Mouse (Mus musculus) c-Kit-positive CD71-positive TER-119-negative erythroid progenitor cells, embryonic 14.5 days (primary cell): ENCODE data around the gene Ncln.

Experiments
- DNase-seq: peaks from one replicate; pipeline ENCODE4 v3.0.0-alpha.2; 2013; ENCODE audit warnings: low read depth

Gene Ncln

GRCm38 (mm10) chr10:81513798-81514197 lies 17.6 kb upstream of the Ncln start:
- DNase-seq, result no peak

GRCm38 (mm10) chr10:81510246-81510810 lies 14.1 kb upstream of the Ncln start:
- DNase-seq, result no peak

GRCm38 (mm10) chr10:81507691-81508489 lies 11.7 kb upstream of the Ncln start:
- DNase-seq, result no peak

- no peak for DNase-seq
Measured at GRCm38 (mm10) chr10:81507095-81507494, 10.9 kb upstream of the Ncln start.

- DNase-seq, result no peak
Measured at GRCm38 (mm10) chr10:81505016-81505664, 8.9 kb upstream of the Ncln start.

- no peak for DNase-seq
Measured at GRCm38 (mm10) chr10:81502658-81503057, 6.5 kb upstream of the Ncln start.

GRCm38 (mm10) chr10:81501863-81502262 lies 5.7 kb upstream of the Ncln start:
- DNase-seq, result no peak

GRCm38 (mm10) chr10:81500032-81500431 lies 3.8 kb upstream of the Ncln start, which contains the start of gene S1pr4:
Gene S1pr4, minus strand, starts transcription at chr10:81500132.
- DNase-seq, result no peak

- DNase-seq, result no peak
Measured at GRCm38 (mm10) chr10:81499250-81499901, 3.2 kb upstream of the Ncln start.

- DNase-seq, result no peak
Measured at GRCm38 (mm10) chr10:81498316-81499249, 2.4 kb upstream of the Ncln start.

- DNase-seq, result no peak
Measured at GRCm38 (mm10) chr10:81497401-81498270, 1.4 kb upstream of the Ncln start.

- DNase-seq, result no peak
Measured at GRCm38 (mm10) chr10:81496969-81497368, 777 bp upstream of the Ncln start.

GRCm38 (mm10) chr10:81495616-81496263 lies 452 bp downstream of the Ncln start:
- DNase-seq, result no peak

- DNase-seq, result no peak
Measured at GRCm38 (mm10) chr10:81495151-81495550, 1.0 kb downstream of the Ncln start.

- DNase-seq, result no peak
Measured at GRCm38 (mm10) chr10:81494260-81495041, 1.7 kb downstream of the Ncln start.

- no peak for DNase-seq
Measured at GRCm38 (mm10) chr10:81493601-81494220, 2.5 kb downstream of the Ncln start.

GRCm38 (mm10) chr10:81492606-81493240 lies 3.5 kb downstream of the Ncln start:
- DNase-seq, result no peak

GRCm38 (mm10) chr10:81491018-81491417 lies 5.2 kb downstream of the Ncln start:
- DNase-seq, result no peak
